Mouse (Mus musculus) lung, postnatal 0 days (tissue): Measurements from ENCODE around the gene St3gal5. TPM values are rescaled to one million over a fixed set of nuclear protein-coding genes. Genes with fewer than 3 reads are reported as not detected.
A peak's percentile ranks its signal among the peaks of the same experiment; 100 is the strongest.

Experiments
- ATAC-seq: fragments of 200-750 bp; cut with Nextera tagmentation; 2 replicates; pipeline ENCODE4 v1.8.0; 2017; ENCODE audit warnings: moderate library complexity
- DNase-seq: peaks from one replicate; pipeline ENCODE4 v3.0.0-alpha.2; 2016; ENCODE audit warnings: low spot score
- H3K27ac ChIP-seq: fragments of 300-500 bp; sonication (generic); 2 replicates; pipeline ENCODE4 v1.5.1; 2014; ENCODE audit warnings: antibody characterized with exemption, mild to moderate bottlenecking, low read length, mixed read lengths
- H3K27me3 ChIP-seq: fragments of 300-500 bp; sonication (generic); replicated peaks from 2 replicates; pipeline ENCODE4 v1.6.1; 2014; ENCODE audit warnings: low read length, mixed read lengths; ENCODE audit not compliant: insufficient read depth
- H3K36me3 ChIP-seq: fragments of 300-500 bp; sonication (generic); 2 replicates; pipeline ENCODE4 v1.6.1; 2014; ENCODE audit warnings: low read length, mixed read lengths; ENCODE audit not compliant: insufficient read depth
- H3K4me1 ChIP-seq: fragments of 300-500 bp; sonication (generic); 2 replicates; pipeline ENCODE4 v1.6.1; 2014; ENCODE audit warnings: antibody characterized with exemption, low read depth, low read length, mixed read lengths; ENCODE audit not compliant: insufficient read depth
- H3K4me2 ChIP-seq: fragments of 300-500 bp; sonication (generic); replicated peaks from 2 replicates; pipeline ENCODE4 v1.6.1; 2014; ENCODE audit warnings: low read depth, mild to moderate bottlenecking, low read length, moderate library complexity, mixed read lengths
- H3K4me3 ChIP-seq: fragments of 300-500 bp; sonication (generic); 2 replicates; pipeline ENCODE4 v1.5.1; 2014; ENCODE audit warnings: low read depth, low read length
- H3K9ac ChIP-seq: fragments of 300-500 bp; sonication (generic); replicated peaks from 2 replicates; pipeline ENCODE4 v1.6.1; 2014; ENCODE audit warnings: low read depth, mild to moderate bottlenecking
- H3K9me3 ChIP-seq: fragments of 300-500 bp; sonication (generic); 2 replicates; pipeline ENCODE4 v1.6.1; 2016; ENCODE audit warnings: low read length, mixed read lengths
- CTCF ChIP-seq: IDR thresholded peaks from 2 replicates; pipeline ENCODE4 v1.5.1; 2016; ENCODE audit warnings: antibody characterized with exemption, mild to moderate bottlenecking
- EP300 ChIP-seq: IDR thresholded peaks from 2 replicates; pipeline ENCODE4 v1.6.1; 2016; ENCODE audit warnings: antibody characterized with exemption, mild to moderate bottlenecking, control low read depth
- WGBS: fragments of 180-500 bp; shearing (Covaris S2); extraction: QIAGEN DNeasy Blood & Tissue Kit; methylation state at CpG from one replicate; pipeline ENCODE4 v1.1.7; 2014; 5-methylcytosine and 5-hydroxymethylcytosine counted together
- polyA plus RNA-seq: library from polyadenylated mRNA; unstranded; fragments of >200 nt; fragmentation: Nextera tagmentation; extraction: Ambion mirVana; gene quantifications from 2 replicates; pipeline ENCODE4 v1.2.1, GENCODE M21; 2015

Gene St3gal5
- polyA plus RNA-seq, 1 experiment from 2014 or later = 38.9 TPM

GRCm38 (mm10) chr6:72108941-72109892, 11.8 kb downstream of the St3gal5 start:
- Histone ChIP-seq H3K9ac (no peak overlapping the region), H3K27me3 (no peaks in the 10 kb centered on the region), H3K9me3 (no peaks in the 10 kb centered on the region), H3K36me3 (no peaks in the 10 kb centered on the region), H3K4me2 (peak overlapping the region; percentile 17; the same call in 1 of the 2 replicates), H3K4me3 (no peak overlapping the region), H3K27ac (peak overlapping the region; percentile 66), H3K4me1 (peaks cover 11% of the 10 kb centered on the region)
- TF ChIP-seq EP300 = no peak; the same call in none of the 2 replicates
- no peak for TF ChIP-seq CTCF
- ATAC-seq = peak; percentile 86
- DNase-seq = peak; percentile 91
- WGBS = 42% methylated on average over 14 of the region's 14 CpGs

- no peak for DNase-seq
- 89% methylated on average over 3 of the region's 3 CpGs for WGBS
- TF ChIP-seq EP300 (no peak), CTCF (no peak)
- no peak overlapping the region for H3K9ac ChIP-seq
- H3K4me3 ChIP-seq = no peak overlapping the region
- H3K27me3 ChIP-seq = no peaks in the 10 kb centered on the region
- ATAC-seq = no peak
- no peaks in the 10 kb centered on the region for H3K36me3 ChIP-seq
- no peak overlapping the region for H3K4me2 ChIP-seq
- H3K4me1 ChIP-seq = peaks cover 11% of the 10 kb centered on the region
- H3K9me3 ChIP-seq = no peaks in the 10 kb centered on the region
- no peak overlapping the region for H3K27ac ChIP-seq
These were observed 13.2 kb downstream of the St3gal5 start for GRCm38 (mm10) chr6:72110577-72110976.

- Histone ChIP-seq H3K27me3 (no peaks in the 10 kb centered on the region), H3K4me3 (no peak overlapping the region), H3K9ac (no peak overlapping the region), H3K4me1 (peaks cover 11% of the 10 kb centered on the region), H3K36me3 (no peaks in the 10 kb centered on the region), H3K27ac (no peak overlapping the region), H3K9me3 (no peaks in the 10 kb centered on the region), H3K4me2 (no peak overlapping the region)
- WGBS = 43% methylated on average over 6 of the region's 6 CpGs
- ATAC-seq (no peak), DNase-seq (no peak)
- TF ChIP-seq EP300 (no peak), CTCF (no peak)
These were observed 15.2 kb downstream of the St3gal5 start for GRCm38 (mm10) chr6:72112575-72112974.

- Histone ChIP-seq H3K27ac (no peak overlapping the region), H3K9me3 (no peaks in the 10 kb centered on the region), H3K9ac (no peak overlapping the region), H3K4me2 (no peak overlapping the region), H3K27me3 (no peaks in the 10 kb centered on the region), H3K36me3 (no peaks in the 10 kb centered on the region), H3K4me1 (peaks cover 11% of the 10 kb centered on the region), H3K4me3 (no peak overlapping the region)
- DNase-seq (no peak), ATAC-seq (no peak)
- TF ChIP-seq CTCF (no peak), EP300 (no peak)
- 70% methylated on average over 2 of the region's 2 CpGs for WGBS
These were observed 15.8 kb downstream of the St3gal5 start for GRCm38 (mm10) chr6:72113093-72113702.

- WGBS = 71% methylated on average over 7 of the region's 7 CpGs
- ATAC-seq = peak; percentile 40
- no peak overlapping the region for H3K9ac ChIP-seq
These were observed 17.5 kb downstream of the St3gal5 start for GRCm38 (mm10) chr6:72114902-72115301.

GRCm38 (mm10) chr6:72117322-72117968, 20.1 kb downstream of the St3gal5 start:
- Histone ChIP-seq H3K27ac (no peak overlapping the region), H3K36me3 (no peaks in the 10 kb centered on the region), H3K4me2 (no peak overlapping the region), H3K4me3 (no peak overlapping the region), H3K9ac (no peak overlapping the region), H3K27me3 (no peaks in the 10 kb centered on the region), H3K4me1 (no peaks in the 10 kb centered on the region), H3K9me3 (no peaks in the 10 kb centered on the region)
- DNase-seq (no peak), ATAC-seq (no peak)
- 51% methylated on average over 8 of the region's 8 CpGs for WGBS
- no peak for TF ChIP-seq CTCF
- TF ChIP-seq EP300 = no peak

More at GRCm38 (mm10) chr6:72114902-72115301, 17.5 kb downstream of the St3gal5 start:
- Histone ChIP-seq H3K27me3 (no peaks in the 10 kb centered on the region), H3K9me3 (no peaks in the 10 kb centered on the region), H3K36me3 (no peaks in the 10 kb centered on the region), H3K4me3 (no peak overlapping the region), H3K4me1 (peaks cover 2% of the 10 kb centered on the region; the same call in 1 of the 2 replicates), H3K27ac (no peak overlapping the region), H3K4me2 (no peak overlapping the region)
- no peak for DNase-seq
- TF ChIP-seq CTCF (no peak), EP300 (no peak)
